Mouse (Mus musculus) forebrain, postnatal 0 days (tissue): ENCODE results near the gene Fam71b. TPM values are rescaled to one million over a fixed set of nuclear protein-coding genes. Genes with fewer than 3 reads are reported as not detected.
A peak's percentile ranks its signal among the peaks of the same experiment; 100 is the strongest.

Source experiments
- ATAC-seq: fragments of 200-750 bp; cut with Nextera tagmentation; 2 replicates; pipeline ENCODE4 v1.8.0; 2017; ENCODE audit warnings: mild to moderate bottlenecking, moderate library complexity
- DNase-seq: peaks from one replicate; pipeline ENCODE4 v3.0.0-alpha.2; 2015
- H3K27ac ChIP-seq: fragments of 300-500 bp; sonication (generic); 2 replicates; pipeline ENCODE4 v1.5.1; 2014; ENCODE audit warnings: low read depth, mild to moderate bottlenecking, antibody characterized with exemption, low read length, moderate library complexity, mixed read lengths
- H3K27me3 ChIP-seq: fragments of 300-500 bp; sonication (generic); 2 replicates; pipeline ENCODE4 v1.6.1; 2014; ENCODE audit warnings: mild to moderate bottlenecking, low read length, mixed read lengths; ENCODE audit not compliant: insufficient read depth
- H3K36me3 ChIP-seq: fragments of 300-500 bp; sonication (generic); 2 replicates; pipeline ENCODE4 v1.6.1; 2014; ENCODE audit warnings: mild to moderate bottlenecking, moderate library complexity; ENCODE audit not compliant: insufficient read depth
- H3K4me1 ChIP-seq: fragments of 300-500 bp; sonication (generic); 2 replicates; pipeline ENCODE4 v1.6.1; 2014; ENCODE audit warnings: antibody characterized with exemption; ENCODE audit not compliant: insufficient read depth
- H3K4me2 ChIP-seq: fragments of 300-500 bp; sonication (generic); 2 replicates; pipeline ENCODE4 v1.6.1; 2014; ENCODE audit warnings: low read depth, mild to moderate bottlenecking, moderate library complexity
- H3K4me3 ChIP-seq: fragments of 300-500 bp; sonication (generic); 2 replicates; pipeline ENCODE4 v1.5.1; 2014; ENCODE audit warnings: low read depth, low read length, mixed read lengths
- H3K9ac ChIP-seq: fragments of 300-500 bp; sonication (generic); 2 replicates; pipeline ENCODE4 v1.6.1; 2014; ENCODE audit warnings: mild to moderate bottlenecking
- H3K9me3 ChIP-seq: fragments of 300-500 bp; sonication (generic); 2 replicates; pipeline ENCODE4 v1.6.1; 2016; ENCODE audit warnings: low read length
- CTCF ChIP-seq: sonication (generic); IDR thresholded peaks from 2 replicates; pipeline ENCODE4 v1.5.1; 2016; ENCODE audit warnings: antibody characterized with exemption, control low read depth, low read depth
- WGBS: fragments of 180-500 bp; shearing (Covaris S2); extraction: QIAGEN DNeasy Blood & Tissue Kit; methylation state at CpG from one replicate; pipeline ENCODE4 v1.1.7; 2014; 5-methylcytosine and 5-hydroxymethylcytosine counted together
- polyA plus RNA-seq: library from polyadenylated mRNA; unstranded; fragments of >200 nt; fragmentation: Nextera tagmentation; extraction: Ambion mirVana; gene quantifications from 2 replicates; pipeline ENCODE4 v1.2.1, GENCODE M21; 2015
- total RNA-seq: library from RNA; depleted of rRNA; stranded (reverse); fragments of >200 nt; gene quantifications from 2 replicates; pipeline ENCODE4 v1.2.3, GENCODE M21; 2014

Gene Fam71b
- total and polyA plus RNA-seq, 2 experiments from 2014 or later: not detected

GRCm38 (mm10) chr11:46430123-46430522 lies 33.8 kb downstream of the Fam71b start:
- H3K9me3 ChIP-seq: no peaks in the 10 kb centered on the region
- H3K36me3 ChIP-seq: no peaks in the 10 kb centered on the region
- no peak overlapping the region for H3K9ac ChIP-seq
- TF ChIP-seq CTCF: no peak
- DNase-seq (no peak), ATAC-seq (no peak)
- H3K4me3 ChIP-seq: no peak overlapping the region
- H3K4me2 ChIP-seq: no peak overlapping the region
- no peaks in the 10 kb centered on the region for H3K27me3 ChIP-seq
- H3K4me1 ChIP-seq: no peaks in the 10 kb centered on the region
- no peak overlapping the region for H3K27ac ChIP-seq
- 91% methylated on average over 2 of the region's 2 CpGs for WGBS

DNA sequence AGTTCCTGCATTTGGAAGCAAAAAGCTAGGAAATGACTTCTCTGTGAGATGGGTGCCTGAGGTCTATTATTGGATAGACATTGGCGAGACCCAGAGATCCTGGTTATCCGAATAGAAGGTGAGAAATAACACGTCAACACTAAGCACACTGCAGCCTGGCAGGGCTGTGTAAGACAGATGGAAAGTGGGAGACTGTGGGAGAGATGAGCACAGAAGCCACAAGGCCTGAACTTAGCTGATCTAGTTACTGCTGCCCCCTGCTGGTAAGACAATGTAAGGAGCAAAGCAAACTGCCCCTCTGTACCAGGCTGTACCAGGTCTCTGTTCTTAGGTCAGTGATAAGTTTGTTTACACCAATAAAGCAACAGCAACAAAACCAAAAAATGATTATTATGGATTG lies 34.8 kb downstream of the Fam71b start:
- no peaks in the 10 kb centered on the region for H3K9me3 ChIP-seq
- DNase-seq (peak; percentile 87), ATAC-seq (peak; percentile 98)
- H3K36me3 ChIP-seq: no peaks in the 10 kb centered on the region
- no peaks in the 10 kb centered on the region for H3K4me1 ChIP-seq
- H3K27me3 ChIP-seq: no peaks in the 10 kb centered on the region
- no peak overlapping the region for H3K4me2 ChIP-seq
- no peak overlapping the region for H3K4me3 ChIP-seq
- TF ChIP-seq CTCF: peak; percentile 86
- no peak overlapping the region for H3K9ac ChIP-seq
- no peak overlapping the region for H3K27ac ChIP-seq
- WGBS: 16% methylated on average over 3 of the region's 3 CpGs

DNA sequence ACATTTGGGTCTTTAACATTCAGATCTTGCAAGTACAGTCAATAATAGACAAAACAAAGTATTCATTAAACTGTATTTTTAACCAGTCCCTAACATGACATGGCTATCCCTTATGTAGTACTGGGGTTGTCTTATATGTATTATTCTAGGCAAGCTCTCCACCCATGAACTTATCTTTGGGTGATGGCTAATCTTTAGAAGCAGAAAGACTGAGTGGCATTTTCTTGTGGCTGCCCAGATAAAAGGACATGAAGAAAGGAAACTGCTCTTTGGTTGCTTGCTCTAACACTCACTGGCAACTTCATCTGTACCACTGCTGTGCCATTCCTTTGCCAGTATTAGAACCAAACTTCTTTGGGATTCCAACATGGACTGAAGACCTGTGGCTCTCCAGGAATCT lies 39.0 kb downstream of the Fam71b start:
- Histone ChIP-seq H3K4me1 (peaks cover 5% of the 10 kb centered on the region), H3K4me2 (no peak overlapping the region), H3K36me3 (peaks cover 2% of the 10 kb centered on the region; the same call in 1 of the 2 replicates), H3K9ac (no peak overlapping the region), H3K4me3 (no peak overlapping the region), H3K27ac (no peak overlapping the region), H3K27me3 (no peaks in the 10 kb centered on the region), H3K9me3 (no peaks in the 10 kb centered on the region)
- no peak for TF ChIP-seq CTCF
- no peak for ATAC-seq
- DNase-seq: no peak

- H3K27ac ChIP-seq: peak within 1 kb of the TSS; percentile 83
- ATAC-seq (peak; percentile 100), DNase-seq (peak; percentile 97)
- no peaks in the 10 kb centered on the region for H3K9me3 ChIP-seq
- peak within 1 kb of the TSS; percentile 61 for H3K4me3 ChIP-seq
- TF ChIP-seq CTCF: no peak
- under 1% methylated on average over 59 of the region's 59 CpGs for WGBS
- peaks cover 12% of the 10 kb centered on the region for H3K36me3 ChIP-seq
- H3K27me3 ChIP-seq: no peaks in the 10 kb centered on the region
- peak within 1 kb of the TSS; percentile 80 for H3K4me2 ChIP-seq
- peaks cover 5% of the 10 kb centered on the region for H3K4me1 ChIP-seq
- peak within 1 kb of the TSS; percentile 73 for H3K9ac ChIP-seq
Observed at GRCm38 (mm10) chr11:46436760-46437458, 40.5 kb downstream of the Fam71b start, which contains the start of gene Med7. TSS of gene Med7 (plus strand) at chr11:46436925.

DNA sequence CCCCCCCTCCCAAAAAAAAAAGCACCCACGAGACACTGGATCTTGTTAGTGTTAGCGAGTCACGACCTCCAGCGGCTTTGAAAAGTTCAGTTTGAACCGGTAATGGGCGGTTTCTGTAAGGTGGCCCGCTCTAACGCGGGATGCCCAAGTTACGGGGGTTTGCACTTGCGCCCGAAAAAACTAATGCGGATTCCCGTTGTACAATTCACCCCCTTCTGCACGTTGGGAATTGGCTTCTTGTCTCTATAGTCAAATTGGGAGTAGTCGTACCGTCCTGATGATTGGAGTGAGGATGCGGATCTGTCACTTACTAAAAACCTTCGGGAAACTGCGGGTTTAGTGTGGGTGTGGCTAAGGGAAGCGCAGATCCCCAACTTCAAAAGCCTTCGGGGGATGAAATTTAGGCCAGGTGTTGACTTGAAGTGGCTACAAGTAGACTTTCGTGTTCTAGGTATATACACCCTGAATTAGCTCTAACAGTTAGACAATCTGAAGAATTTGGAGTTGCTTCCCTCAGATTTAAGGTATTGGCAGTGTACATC lies 41.2 kb downstream of the Fam71b start:
- H3K27ac ChIP-seq: no peak overlapping the region

GRCm38 (mm10) chr11:46439005-46439543 lies 42.7 kb downstream of the Fam71b start:
- Histone ChIP-seq H3K4me1 (peaks cover 5% of the 10 kb centered on the region), H3K9ac (no peak overlapping the region), H3K4me3 (no peak overlapping the region), H3K36me3 (peaks cover 18% of the 10 kb centered on the region), H3K27ac (no peak overlapping the region), H3K9me3 (no peaks in the 10 kb centered on the region), H3K4me2 (no peak overlapping the region), H3K27me3 (no peaks in the 10 kb centered on the region)
- WGBS: 92% methylated on average over 5 of the region's 5 CpGs
- no peak for ATAC-seq
- no peak for TF ChIP-seq CTCF
- DNase-seq: no peak

More for the DNA sequence above, 41.2 kb downstream of the Fam71b start:
- DNase-seq: peak; percentile 38
- WGBS: 2% methylated on average over 23 of the region's 23 CpGs
- H3K4me1 ChIP-seq: peaks cover 5% of the 10 kb centered on the region
- no peak for TF ChIP-seq CTCF
- peak overlapping the region; percentile 80 for H3K4me2 ChIP-seq
- ATAC-seq: no peak; the same call in 1 of the 2 replicates
- no peaks in the 10 kb centered on the region for H3K27me3 ChIP-seq
- H3K9me3 ChIP-seq: no peaks in the 10 kb centered on the region
- peak overlapping the region; percentile 61 for H3K4me3 ChIP-seq
- H3K9ac ChIP-seq: peak overlapping the region; percentile 73
- peaks cover 12% of the 10 kb centered on the region for H3K36me3 ChIP-seq

DNA sequence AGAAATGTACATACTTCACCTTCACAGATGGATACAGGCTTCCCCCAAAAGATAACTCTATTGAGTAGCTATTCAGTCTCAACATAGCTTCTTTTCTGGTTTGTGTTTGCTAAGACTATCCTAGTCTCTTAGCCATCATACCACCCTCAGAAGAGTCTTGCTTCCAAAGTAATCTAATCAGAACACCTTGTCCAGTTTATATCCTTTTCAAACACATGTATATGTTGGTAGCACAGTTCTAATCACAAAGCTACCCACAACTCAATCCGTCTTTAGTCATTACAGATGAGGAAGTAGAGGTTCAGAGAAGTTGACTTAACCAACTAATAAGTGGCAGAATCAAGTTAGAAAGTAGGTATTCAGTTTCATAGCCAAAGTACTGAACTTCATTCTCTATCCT lies 45.4 kb downstream of the Fam71b start:
- no peak for DNase-seq
- WGBS: 96% methylated on average over 1 of the region's 1 CpGs
- Histone ChIP-seq H3K4me1 (peaks cover 5% of the 10 kb centered on the region), H3K9ac (no peak overlapping the region), H3K27me3 (no peaks in the 10 kb centered on the region), H3K36me3 (peaks cover 18% of the 10 kb centered on the region), H3K4me3 (no peak overlapping the region), H3K9me3 (no peaks in the 10 kb centered on the region), H3K4me2 (no peak overlapping the region), H3K27ac (no peak overlapping the region)
- no peak for ATAC-seq
- no peak for TF ChIP-seq CTCF
